Mouse (Mus musculus): ENCODE measurements around the gene Iqcd. TPM values are rescaled to one million over a fixed set of nuclear protein-coding genes. Genes with fewer than 3 reads are reported as not detected.

The Iqcd gene
- polyA plus RNA-seq, 1 experiment from 2014 or later = 1.7 TPM

DNA sequence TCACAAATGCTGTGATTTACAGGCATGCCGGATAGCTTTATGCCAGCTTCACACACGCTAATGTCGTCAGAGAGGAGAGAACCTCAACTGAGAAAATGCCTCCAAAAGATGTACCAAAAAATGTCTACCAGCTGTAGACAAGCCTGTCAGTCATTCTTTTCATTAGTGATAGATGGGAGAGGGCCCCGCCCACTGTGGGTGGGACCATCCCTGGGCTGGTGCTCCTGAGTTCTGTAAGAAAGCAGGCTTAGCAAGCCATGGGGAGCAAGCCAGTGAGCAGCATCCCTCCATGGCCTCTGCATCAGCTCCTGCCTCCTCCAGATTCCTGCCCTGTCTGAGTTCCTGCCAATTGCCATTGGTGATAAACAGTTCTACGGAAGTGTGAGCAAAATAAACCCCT lies 46.8 kb downstream of the Iqcd start:
- Histone ChIP-seq H3K4me3 (ENCODE audit: low read depth, low read length) (no peak overlapping the region), H3K4me1 (ENCODE audit: insufficient read depth, low read depth, low read length) (no peaks in the 10 kb centered on the region), H3K27me3 (replicated peaks; ENCODE audit: insufficient read depth, low read length) (no peaks in the 10 kb centered on the region), H3K27ac (ENCODE audit: low read length) (no peak overlapping the region), H3K9ac (replicated peaks; ENCODE audit: low read depth) (no peak overlapping the region), H3K9me3 (ENCODE audit: low read length) (no peaks in the 10 kb centered on the region), H3K4me2 (replicated peaks; ENCODE audit: low read depth, low read length) (no peak overlapping the region), H3K36me3 (ENCODE audit: insufficient read depth, low read length) (no peaks in the 10 kb centered on the region)
- DNase-seq (ENCODE audit: low spot score) (no peak), ATAC-seq (no peak)
- TF ChIP-seq CTCF (IDR thresholded peaks at IDR 0.05) (no peak), EP300 (IDR thresholded peaks at IDR 0.05) (no peak)
- WGBS = 84% methylated on average over 5 of the region's 5 CpGs

DNA sequence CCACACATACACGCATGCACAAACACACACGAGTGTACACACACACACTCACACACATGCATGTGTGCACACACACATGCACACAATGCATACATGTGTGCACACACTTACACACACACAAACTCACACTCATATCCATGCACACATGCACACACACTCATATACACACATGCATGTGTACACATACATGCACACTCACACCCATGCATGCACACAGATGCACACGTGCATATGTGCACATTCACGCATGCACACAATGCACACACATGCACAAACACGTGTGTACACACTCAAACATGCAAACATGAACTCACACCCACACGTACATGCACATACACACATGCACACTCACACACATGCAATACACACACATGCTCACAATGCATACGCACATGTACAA lies 51.3 kb downstream of the Iqcd start:
- 83% methylated on average over 7 of the region's 7 CpGs for WGBS
- Histone ChIP-seq H3K36me3 (ENCODE audit: insufficient read depth, low read length) (no peaks in the 10 kb centered on the region), H3K9ac (replicated peaks; ENCODE audit: low read depth) (no peak overlapping the region), H3K27me3 (replicated peaks; ENCODE audit: insufficient read depth, low read length) (no peaks in the 10 kb centered on the region), H3K9me3 (ENCODE audit: low read length) (no peaks in the 10 kb centered on the region), H3K4me2 (replicated peaks; ENCODE audit: low read depth, low read length) (no peak overlapping the region), H3K27ac (ENCODE audit: low read length) (no peak overlapping the region), H3K4me3 (ENCODE audit: low read depth, low read length) (no peak overlapping the region), H3K4me1 (ENCODE audit: insufficient read depth, low read depth, low read length) (no peaks in the 10 kb centered on the region)
- no peak for ATAC-seq
- TF ChIP-seq EP300 (IDR thresholded peaks at IDR 0.05) (no peak), CTCF (IDR thresholded peaks at IDR 0.05) (no peak)
- no peak for DNase-seq (ENCODE audit: low spot score)

DNA sequence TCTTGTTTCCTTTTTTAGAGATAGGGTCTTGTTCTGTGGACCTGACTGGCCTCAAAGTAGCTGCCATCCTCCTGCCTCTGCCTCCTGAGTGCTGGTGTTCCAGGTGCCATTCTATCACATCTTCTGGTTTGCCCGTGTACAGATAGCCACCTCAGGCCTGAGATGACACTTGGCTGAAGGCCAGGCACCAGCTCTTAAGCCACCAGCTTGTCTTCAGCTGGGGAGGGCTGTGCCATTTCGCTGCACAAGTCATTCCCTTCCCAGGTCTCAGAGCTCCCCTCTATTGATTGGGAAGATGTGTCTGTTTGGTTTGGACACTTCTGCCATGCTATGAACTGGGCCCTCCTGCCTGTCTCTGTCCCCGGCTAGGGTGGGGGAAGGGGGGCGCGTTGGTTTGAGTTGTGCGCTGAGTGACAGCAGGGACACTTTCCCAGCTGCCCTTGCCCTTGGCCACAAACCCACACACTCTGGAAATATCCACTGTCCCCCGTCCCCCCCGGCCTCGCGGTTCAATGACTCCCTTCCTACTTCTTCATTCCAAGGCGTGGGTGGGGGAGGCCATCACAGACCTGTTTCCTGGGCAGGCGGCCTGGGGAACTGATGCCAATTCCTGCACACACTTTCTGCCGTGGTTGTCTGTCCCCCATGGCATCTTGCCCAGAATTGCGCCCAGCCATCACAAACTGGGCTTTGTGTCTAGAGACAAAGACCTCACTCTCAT lies 54.7 kb downstream of the Iqcd start:
- TF ChIP-seq EP300 (IDR thresholded peaks at IDR 0.05) (no peak), CTCF (IDR thresholded peaks at IDR 0.05) (no peak)
- Histone ChIP-seq H3K4me2 (replicated peaks; ENCODE audit: low read depth, low read length) (no peak overlapping the region), H3K27me3 (replicated peaks; ENCODE audit: insufficient read depth, low read length) (peaks cover 15% of the 10 kb centered on the region), H3K36me3 (ENCODE audit: insufficient read depth, low read length) (no peaks in the 10 kb centered on the region), H3K4me3 (ENCODE audit: low read depth, low read length) (no peak overlapping the region), H3K4me1 (ENCODE audit: insufficient read depth, low read depth, low read length) (peaks cover 3% of the 10 kb centered on the region), H3K9ac (replicated peaks; ENCODE audit: low read depth) (no peak overlapping the region), H3K27ac (ENCODE audit: low read length) (no peak overlapping the region), H3K9me3 (ENCODE audit: low read length) (no peaks in the 10 kb centered on the region)
- WGBS = 59% methylated on average over 14 of the region's 14 CpGs
- no peak for DNase-seq (ENCODE audit: low spot score)
- ATAC-seq = no peak

DNA sequence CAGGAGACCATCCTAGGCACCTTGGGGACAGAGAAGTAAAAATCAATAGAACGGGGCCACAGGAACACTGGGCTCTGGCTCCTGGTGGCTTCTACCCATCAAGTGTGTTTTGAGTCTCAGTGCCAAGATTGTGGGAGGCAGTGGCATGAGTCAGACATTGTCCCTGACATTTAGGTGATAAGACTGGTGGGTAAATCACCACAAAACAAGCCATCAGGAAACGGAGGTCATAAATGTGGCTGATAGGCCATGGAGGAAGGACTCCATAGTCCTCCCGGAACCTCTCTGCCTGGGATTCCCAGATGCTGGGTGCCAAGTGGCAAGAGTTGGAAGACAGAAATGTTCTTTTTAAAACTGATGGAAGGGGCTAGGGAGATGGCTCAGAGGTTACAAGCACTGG lies 55.4 kb downstream of the Iqcd start:
- Histone ChIP-seq H3K4me1 (ENCODE audit: insufficient read depth, low read depth, low read length) (peaks cover 6% of the 10 kb centered on the region), H3K4me2 (replicated peaks; ENCODE audit: low read depth, low read length) (no peak overlapping the region), H3K4me3 (ENCODE audit: low read depth, low read length) (no peak overlapping the region), H3K36me3 (ENCODE audit: insufficient read depth, low read length) (no peaks in the 10 kb centered on the region), H3K27ac (ENCODE audit: low read length) (no peak overlapping the region), H3K27me3 (replicated peaks; ENCODE audit: insufficient read depth, low read length) (peaks cover 19% of the 10 kb centered on the region), H3K9ac (replicated peaks; ENCODE audit: low read depth) (no peak overlapping the region), H3K9me3 (ENCODE audit: low read length) (no peaks in the 10 kb centered on the region)
- 70% methylated on average over 3 of the region's 3 CpGs for WGBS
- ATAC-seq (no peak), DNase-seq (ENCODE audit: low spot score) (no peak)
- TF ChIP-seq EP300 (IDR thresholded peaks at IDR 0.05) = no peak
- no peak for TF ChIP-seq CTCF (IDR thresholded peaks at IDR 0.05)

DNA sequence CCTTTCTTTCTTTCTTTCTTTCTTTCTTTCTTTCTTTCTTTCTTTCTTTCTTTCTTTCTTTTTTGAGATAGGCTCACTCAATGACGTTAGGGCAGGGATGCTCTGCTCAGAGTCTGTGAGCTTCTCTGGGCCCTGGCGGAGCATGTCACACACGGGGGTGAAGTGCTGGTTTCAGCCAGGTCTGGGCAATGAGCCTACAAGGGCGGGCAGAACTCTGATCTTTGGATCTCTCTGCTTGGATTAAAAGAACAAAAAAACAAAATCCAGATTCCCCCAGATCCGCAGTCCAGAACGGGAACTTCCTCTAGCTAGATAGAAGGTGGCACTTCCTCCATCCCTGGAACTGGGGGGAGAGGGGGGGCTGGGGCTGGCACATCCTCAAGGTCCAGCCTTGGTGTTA lies 57.0 kb downstream of the Iqcd start:
- Histone ChIP-seq H3K4me2 (replicated peaks; ENCODE audit: low read depth, low read length) (no peak overlapping the region), H3K4me3 (ENCODE audit: low read depth, low read length) (no peak overlapping the region), H3K27me3 (replicated peaks; ENCODE audit: insufficient read depth, low read length) (peaks cover 34% of the 10 kb centered on the region), H3K4me1 (ENCODE audit: insufficient read depth, low read depth, low read length) (peaks cover 6% of the 10 kb centered on the region), H3K27ac (ENCODE audit: low read length) (no peak overlapping the region), H3K36me3 (ENCODE audit: insufficient read depth, low read length) (no peaks in the 10 kb centered on the region), H3K9ac (replicated peaks; ENCODE audit: low read depth) (no peak overlapping the region), H3K9me3 (ENCODE audit: low read length) (no peaks in the 10 kb centered on the region)
- 37% methylated on average over 6 of the region's 6 CpGs for WGBS
- DNase-seq (ENCODE audit: low spot score) = no peak
- TF ChIP-seq CTCF (IDR thresholded peaks at IDR 0.05) (no peak), EP300 (IDR thresholded peaks at IDR 0.05) (no peak)
- no peak for ATAC-seq

DNA sequence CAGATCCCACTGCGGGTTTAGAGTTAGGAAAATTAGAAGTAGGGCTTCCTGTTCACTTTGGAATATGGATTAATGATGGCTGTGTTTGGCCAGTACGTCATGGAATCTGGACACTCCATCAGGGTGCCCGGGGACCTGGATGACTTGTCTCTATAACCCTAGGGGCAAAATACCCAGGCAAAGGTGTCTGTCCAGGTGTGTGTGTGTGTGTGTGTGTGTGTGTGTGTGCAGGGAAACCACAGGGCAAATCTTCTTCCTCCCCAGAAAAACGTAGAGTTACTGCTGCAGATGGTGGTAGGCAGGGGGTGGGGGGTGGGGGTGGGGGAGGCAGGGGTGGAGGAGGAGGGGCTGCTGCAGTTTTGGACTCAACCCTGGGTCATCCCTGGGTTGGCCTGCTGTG lies 58.5 kb downstream of the Iqcd start:
- Histone ChIP-seq H3K27me3 (replicated peaks; ENCODE audit: insufficient read depth, low read length) (peaks cover 36% of the 10 kb centered on the region), H3K9ac (replicated peaks; ENCODE audit: low read depth) (no peak overlapping the region), H3K9me3 (ENCODE audit: low read length) (no peaks in the 10 kb centered on the region), H3K4me3 (ENCODE audit: low read depth, low read length) (no peak overlapping the region), H3K36me3 (ENCODE audit: insufficient read depth, low read length) (no peaks in the 10 kb centered on the region), H3K4me2 (replicated peaks; ENCODE audit: low read depth, low read length) (no peak overlapping the region), H3K4me1 (ENCODE audit: insufficient read depth, low read depth, low read length) (peaks cover 6% of the 10 kb centered on the region), H3K27ac (ENCODE audit: low read length) (no peak overlapping the region)
- 61% methylated on average over 4 of the region's 4 CpGs for WGBS
- ATAC-seq (no peak), DNase-seq (ENCODE audit: low spot score) (no peak)
- TF ChIP-seq EP300 (IDR thresholded peaks at IDR 0.05) (no peak), CTCF (IDR thresholded peaks at IDR 0.05) (no peak)
